Mouse (Mus musculus) liver, embryonic 15.5 days (tissue): ENCODE data around the gene Fbxw10. TPM values are rescaled to one million over a fixed set of nuclear protein-coding genes. Genes with fewer than 3 reads are reported as not detected.
A peak's percentile ranks its signal among the peaks of the same experiment; 100 is the strongest.

Experiments used
- ATAC-seq: fragments of 200-750 bp; cut with Nextera tagmentation; 2 replicates; pipeline ENCODE4 v1.8.0; 2017; ENCODE audit warnings: moderate number of reproducible peaks, mild to moderate bottlenecking, moderate library complexity; ENCODE audit not compliant: insufficient read depth
- H3K27ac ChIP-seq: fragments of 300-500 bp; sonication (generic); replicated peaks from 2 replicates; pipeline ENCODE4 v1.5.1; 2015; ENCODE audit warnings: mild to moderate bottlenecking, inconsistent platforms
- H3K27me3 ChIP-seq: fragments of 300-500 bp; sonication (generic); 2 replicates; pipeline ENCODE4 v1.6.1; 2015; ENCODE audit warnings: mild to moderate bottlenecking, inconsistent platforms
- H3K36me3 ChIP-seq: fragments of 300-500 bp; sonication (generic); replicated peaks from 2 replicates; pipeline ENCODE4 v1.6.1; 2015; ENCODE audit warnings: moderate library complexity, mild to moderate bottlenecking, inconsistent platforms
- H3K4me1 ChIP-seq: fragments of 300-500 bp; sonication (generic); replicated peaks from 2 replicates; pipeline ENCODE4 v1.6.1; 2015; ENCODE audit warnings: inconsistent platforms
- H3K4me2 ChIP-seq: fragments of 300-500 bp; sonication (generic); 2 replicates; pipeline ENCODE4 v1.6.1; 2015; ENCODE audit warnings: moderate library complexity, mild to moderate bottlenecking, inconsistent platforms
- H3K4me3 ChIP-seq: fragments of 300-500 bp; sonication (generic); replicated peaks from 2 replicates; pipeline ENCODE4 v1.5.1; 2015; ENCODE audit warnings: mild to moderate bottlenecking, inconsistent platforms
- H3K9ac ChIP-seq: fragments of 300-500 bp; sonication (generic); 2 replicates; pipeline ENCODE4 v1.6.1; 2015; ENCODE audit warnings: moderate library complexity, mild to moderate bottlenecking, inconsistent platforms
- H3K9me3 ChIP-seq: fragments of 300-500 bp; sonication (generic); replicated peaks from 2 replicates; pipeline ENCODE4 v1.6.1; 2016; ENCODE audit warnings: inconsistent platforms
- WGBS: fragments of 180-500 bp; shearing (Covaris S2); methylation state at CpG from one replicate; pipeline ENCODE4 v1.1.7; 2015; ENCODE audit warnings: mixed read lengths; ENCODE audit not compliant: insufficient replicate concordance; 5-methylcytosine and 5-hydroxymethylcytosine counted together
- polyA plus RNA-seq: library from polyadenylated mRNA; unstranded; fragments of >200 nt; fragmentation: Nextera tagmentation; extraction: Ambion mirVana; gene quantifications from 2 replicates; pipeline ENCODE4 v1.2.1, GENCODE M21; 2015

The Fbxw10 gene
- polyA plus RNA-seq, 1 experiment from 2014 or later = 0.07 TPM

- Histone ChIP-seq H3K27me3 (no peaks in the 10 kb centered on the region), H3K4me3 (no peak overlapping the region), H3K9me3 (no peaks in the 10 kb centered on the region), H3K9ac (no peak overlapping the region), H3K27ac (no peak overlapping the region), H3K36me3 (no peaks in the 10 kb centered on the region), H3K4me2 (no peak overlapping the region), H3K4me1 (peaks cover 18% of the 10 kb centered on the region; the same call in 1 of the 2 replicates)
- 26% methylated on average over 5 of the region's 5 CpGs for WGBS
- no peak for ATAC-seq
These were observed 2.3 kb upstream of the Fbxw10 start for GRCm38 (mm10) chr11:62844562-62844961.

GRCm38 (mm10) chr11:62845730-62846129, 1.1 kb upstream of the Fbxw10 start:
- H3K27ac ChIP-seq = no peak overlapping the region
- H3K4me3 ChIP-seq = no peak overlapping the region
- H3K4me1 ChIP-seq = peaks cover 18% of the 10 kb centered on the region; the same call in 1 of the 2 replicates
- H3K36me3 ChIP-seq = no peaks in the 10 kb centered on the region
- ATAC-seq = no peak
- WGBS = 48% methylated on average over 3 of the region's 3 CpGs
- no peak overlapping the region for H3K9ac ChIP-seq
- H3K4me2 ChIP-seq = no peak overlapping the region
- H3K9me3 ChIP-seq = no peaks in the 10 kb centered on the region
- no peaks in the 10 kb centered on the region for H3K27me3 ChIP-seq

- 37% methylated on average over 4 of the region's 4 CpGs for WGBS
- Histone ChIP-seq H3K4me2 (no peak overlapping the region), H3K27me3 (no peaks in the 10 kb centered on the region), H3K36me3 (no peaks in the 10 kb centered on the region), H3K9me3 (no peaks in the 10 kb centered on the region), H3K4me1 (peaks cover 21% of the 10 kb centered on the region; the same call in 1 of the 2 replicates), H3K9ac (no peak overlapping the region), H3K4me3 (no peak overlapping the region), H3K27ac (0 out of 2 replicates have a peak overlapping the region, but pooled peaks have one; percentile 19)
- no peak for ATAC-seq
These were observed 854 bp downstream of the Fbxw10 start for GRCm38 (mm10) chr11:62847655-62848191.

GRCm38 (mm10) chr11:62848301-62848700, 1.4 kb downstream of the Fbxw10 start:
- Histone ChIP-seq H3K9ac (no peak overlapping the region), H3K27me3 (no peaks in the 10 kb centered on the region), H3K4me2 (no peak overlapping the region), H3K4me3 (no peak overlapping the region), H3K9me3 (no peaks in the 10 kb centered on the region), H3K27ac (no peak overlapping the region), H3K36me3 (no peaks in the 10 kb centered on the region), H3K4me1 (peaks cover 27% of the 10 kb centered on the region)
- no peak for ATAC-seq
- 50% methylated on average over 2 of the region's 2 CpGs for WGBS

- Histone ChIP-seq H3K36me3 (no peaks in the 10 kb centered on the region), H3K4me3 (no peak overlapping the region), H3K9me3 (no peaks in the 10 kb centered on the region), H3K27me3 (no peaks in the 10 kb centered on the region), H3K4me1 (peaks cover 34% of the 10 kb centered on the region), H3K4me2 (no peak overlapping the region), H3K9ac (no peak overlapping the region), H3K27ac (no peak overlapping the region)
- WGBS = 86% methylated on average over 1 of the region's 1 CpGs
- no peak for ATAC-seq
These were observed 4.3 kb downstream of the Fbxw10 start for GRCm38 (mm10) chr11:62851199-62851598.

GRCm38 (mm10) chr11:62853334-62853733, 6.5 kb downstream of the Fbxw10 start:
- Histone ChIP-seq H3K27me3 (no peaks in the 10 kb centered on the region), H3K4me3 (no peak overlapping the region), H3K4me2 (peak overlapping the region; percentile 27), H3K27ac (no peak overlapping the region), H3K4me1 (peaks cover 20% of the 10 kb centered on the region), H3K36me3 (no peaks in the 10 kb centered on the region), H3K9me3 (no peaks in the 10 kb centered on the region), H3K9ac (no peak overlapping the region)
- ATAC-seq = peak; percentile 83
- 40% methylated on average over 6 of the region's 6 CpGs for WGBS

GRCm38 (mm10) chr11:62865562-62865961, 18.7 kb downstream of the Fbxw10 start:
- Histone ChIP-seq H3K4me2 (no peak overlapping the region), H3K9ac (no peak overlapping the region), H3K4me1 (peaks cover 9% of the 10 kb centered on the region), H3K9me3 (no peaks in the 10 kb centered on the region), H3K36me3 (no peaks in the 10 kb centered on the region), H3K27ac (no peak overlapping the region), H3K4me3 (no peak overlapping the region), H3K27me3 (no peaks in the 10 kb centered on the region)
- ATAC-seq = no peak
- WGBS = 54% methylated on average over 4 of the region's 4 CpGs

GRCm38 (mm10) chr11:62866685-62867084, 19.8 kb downstream of the Fbxw10 start:
- no peaks in the 10 kb centered on the region for H3K27me3 ChIP-seq
- H3K4me2 ChIP-seq = no peak overlapping the region
- no peak overlapping the region for H3K9ac ChIP-seq
- no peaks in the 10 kb centered on the region for H3K36me3 ChIP-seq
- H3K4me1 ChIP-seq = peaks cover 9% of the 10 kb centered on the region
- ATAC-seq = no peak
- H3K4me3 ChIP-seq = no peak overlapping the region
- no peaks in the 10 kb centered on the region for H3K9me3 ChIP-seq
- 54% methylated on average over 7 of the region's 7 CpGs for WGBS
- no peak overlapping the region for H3K27ac ChIP-seq

- no peaks in the 10 kb centered on the region for H3K27me3 ChIP-seq
- WGBS = 69% methylated on average over 5 of the region's 5 CpGs
- no peak for ATAC-seq
- no peak overlapping the region for H3K4me2 ChIP-seq
- no peak overlapping the region for H3K4me3 ChIP-seq
- no peak overlapping the region for H3K27ac ChIP-seq
- no peak overlapping the region for H3K9ac ChIP-seq
- no peaks in the 10 kb centered on the region for H3K36me3 ChIP-seq
- H3K4me1 ChIP-seq = peaks cover 9% of the 10 kb centered on the region
- H3K9me3 ChIP-seq = no peaks in the 10 kb centered on the region
These were observed 22.3 kb downstream of the Fbxw10 start for GRCm38 (mm10) chr11:62869201-62869600.

GRCm38 (mm10) chr11:62869715-62870371, 23.0 kb downstream of the Fbxw10 start:
- no peaks in the 10 kb centered on the region for H3K27me3 ChIP-seq
- 37% methylated on average over 8 of the region's 8 CpGs for WGBS
- no peak overlapping the region for H3K4me3 ChIP-seq
- H3K27ac ChIP-seq = no peak overlapping the region
- 0 out of 2 replicates have a peak, but pooled peaks have one; percentile 25 for ATAC-seq
- H3K4me1 ChIP-seq = peaks cover 9% of the 10 kb centered on the region
- H3K9ac ChIP-seq = no peak overlapping the region
- H3K9me3 ChIP-seq = no peaks in the 10 kb centered on the region
- H3K36me3 ChIP-seq = no peaks in the 10 kb centered on the region
- H3K4me2 ChIP-seq = no peak overlapping the region

- Histone ChIP-seq H3K4me1 (peaks cover 9% of the 10 kb centered on the region), H3K36me3 (no peaks in the 10 kb centered on the region)
- WGBS = 66% methylated on average over 9 of the region's 9 CpGs
These were observed 26.6 kb downstream of the Fbxw10 start for GRCm38 (mm10) chr11:62873479-62873878.

More at GRCm38 (mm10) chr11:62873479-62873878, 26.6 kb downstream of the Fbxw10 start:
- no peak for ATAC-seq
- Histone ChIP-seq H3K27me3 (no peaks in the 10 kb centered on the region), H3K4me3 (no peak overlapping the region), H3K9ac (no peak overlapping the region), H3K9me3 (no peaks in the 10 kb centered on the region), H3K27ac (no peak overlapping the region), H3K4me2 (no peak overlapping the region)
